Mouse (Mus musculus) intestine, embryonic 14.5 days (tissue): Measurements from ENCODE around the gene Nudcd3. TPM values are rescaled to one million over a fixed set of nuclear protein-coding genes. Genes with fewer than 3 reads are reported as not detected.

Experiments used
- ATAC-seq: fragments of 200-750 bp; cut with Nextera tagmentation; replicated peaks from 2 replicates; pipeline ENCODE4 v1.8.0; 2017; ENCODE audit warnings: low read depth, moderate number of reproducible peaks, moderate TSS enrichment, moderate library complexity; ENCODE audit not compliant: low FRiP score, low TSS enrichment
- DNase-seq: peaks from one replicate; pipeline ENCODE4 v3.0.0-alpha.2; 2018; ENCODE audit warnings: low spot score
- H3K27ac ChIP-seq: fragments of 300-500 bp; sonication (generic); 2 replicates; pipeline ENCODE4 v1.5.1; 2014; ENCODE audit warnings: low read depth, mild to moderate bottlenecking, control low read depth
- H3K27me3 ChIP-seq: fragments of 300-500 bp; sonication (generic); replicated peaks from 2 replicates; pipeline ENCODE4 v1.6.1; 2014; ENCODE audit warnings: low read length, control low read depth; ENCODE audit not compliant: control insufficient read depth, insufficient read depth
- H3K36me3 ChIP-seq: fragments of 300-500 bp; sonication (generic); 2 replicates; pipeline ENCODE4 v1.6.1; 2014; ENCODE audit warnings: low read length, control low read depth; ENCODE audit not compliant: control insufficient read depth, insufficient read depth
- H3K4me1 ChIP-seq: fragments of 300-500 bp; sonication (generic); replicated peaks from 2 replicates; pipeline ENCODE4 v1.6.1; 2014; ENCODE audit warnings: low read length, control low read depth, mixed read lengths; ENCODE audit not compliant: control insufficient read depth, insufficient read depth
- H3K4me2 ChIP-seq: fragments of 300-500 bp; sonication (generic); 2 replicates; pipeline ENCODE4 v1.6.1; 2014; ENCODE audit warnings: low read length
- H3K4me3 ChIP-seq: fragments of 300-500 bp; sonication (generic); 2 replicates; pipeline ENCODE4 v1.5.1; 2014; ENCODE audit warnings: low read depth, low read length, control low read depth, mixed read lengths
- H3K9ac ChIP-seq: fragments of 300-500 bp; sonication (generic); 2 replicates; pipeline ENCODE4 v1.6.1; 2014; ENCODE audit warnings: mild to moderate bottlenecking, low read length
- H3K9me3 ChIP-seq: fragments of 300-500 bp; sonication (generic); 2 replicates; pipeline ENCODE4 v1.6.1; 2016; ENCODE audit warnings: low read length, control low read depth; ENCODE audit not compliant: control insufficient read depth
- WGBS: fragments of 180-500 bp; shearing (Covaris S2); extraction: QIAGEN DNeasy Blood & Tissue Kit; methylation state at CpG from one replicate; pipeline ENCODE4 v1.1.7; 2014; 5-methylcytosine and 5-hydroxymethylcytosine counted together
- polyA plus RNA-seq: library from polyadenylated mRNA; unstranded; fragments of >200 nt; fragmentation: Nextera tagmentation; extraction: Ambion mirVana; gene quantifications from 2 replicates; pipeline ENCODE4 v1.2.1, GENCODE M21; 2014

Nudcd3 gene
- polyA plus RNA-seq, 1 experiment from 2014 or later: 37.8 TPM

DNA sequence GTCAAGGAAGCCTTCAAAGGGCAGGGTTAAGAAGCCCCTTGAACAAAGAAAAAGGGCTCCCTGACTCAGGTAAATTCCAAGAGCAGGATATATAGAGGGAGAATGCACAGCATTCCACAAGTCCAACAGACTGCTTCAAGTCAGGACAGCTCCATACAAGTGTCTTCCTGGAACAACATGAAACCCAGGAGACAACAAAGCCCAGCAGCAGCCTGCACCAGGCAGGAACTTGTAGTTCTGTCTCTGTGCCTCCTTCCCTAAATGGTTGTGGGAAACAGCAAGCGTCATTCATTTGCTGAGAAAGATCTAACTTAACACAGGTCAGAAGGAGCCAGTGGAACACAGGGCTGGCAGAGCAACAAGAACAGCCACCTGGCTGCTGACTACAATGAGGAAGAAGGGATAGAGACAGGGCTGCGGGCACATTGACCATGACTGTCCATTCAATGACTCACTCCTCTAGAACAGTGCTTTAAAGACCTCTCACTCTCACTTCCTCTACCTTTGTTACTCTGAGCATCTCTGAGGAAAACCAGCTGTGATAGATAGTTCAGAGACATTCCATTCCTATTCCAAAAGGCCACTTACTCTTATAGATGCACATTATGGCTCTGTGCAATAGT, 31.1 kb downstream of the Nudcd3 start:
- no peaks in the 10 kb centered on the region for H3K36me3 ChIP-seq
- H3K9me3 ChIP-seq: no peaks in the 10 kb centered on the region
- ATAC-seq: no peak
- H3K27ac ChIP-seq: no peak overlapping the region
- H3K4me3 ChIP-seq: no peak overlapping the region
- no peaks in the 10 kb centered on the region for H3K27me3 ChIP-seq
- H3K4me1 ChIP-seq: no peaks in the 10 kb centered on the region
- WGBS: 82% methylated on average over 2 of the region's 2 CpGs
- H3K4me2 ChIP-seq: no peak overlapping the region
- DNase-seq: no peak
- H3K9ac ChIP-seq: no peak overlapping the region

DNA sequence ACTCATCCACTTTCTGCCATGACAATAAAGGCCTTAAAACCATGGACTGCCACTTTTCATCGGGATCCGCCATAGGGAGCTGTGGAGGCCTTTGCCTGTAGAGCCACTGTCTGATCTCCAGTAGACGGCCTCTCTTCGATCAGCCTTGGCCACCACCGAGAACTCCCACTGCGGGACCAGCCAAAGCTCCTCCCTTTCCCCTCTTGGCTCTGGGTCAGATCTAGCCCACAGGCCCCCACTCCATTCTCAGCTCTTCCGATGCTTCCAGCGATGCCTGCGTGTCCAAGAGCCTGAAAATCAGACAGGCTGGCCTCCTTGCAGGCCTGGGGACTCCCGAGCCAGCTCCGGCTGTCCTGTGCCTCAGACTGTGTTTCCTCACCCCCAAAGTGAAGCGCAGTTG, 33.9 kb downstream of the Nudcd3 start:
- H3K27me3 ChIP-seq: no peaks in the 10 kb centered on the region
- no peak overlapping the region for H3K4me3 ChIP-seq
- no peak overlapping the region for H3K27ac ChIP-seq
- no peaks in the 10 kb centered on the region for H3K9me3 ChIP-seq
- DNase-seq (no peak), ATAC-seq (no peak)
- no peak overlapping the region for H3K9ac ChIP-seq
- WGBS: 95% methylated on average over 12 of the region's 12 CpGs
- no peaks in the 10 kb centered on the region for H3K36me3 ChIP-seq
- H3K4me1 ChIP-seq: no peaks in the 10 kb centered on the region
- H3K4me2 ChIP-seq: no peak overlapping the region

DNA sequence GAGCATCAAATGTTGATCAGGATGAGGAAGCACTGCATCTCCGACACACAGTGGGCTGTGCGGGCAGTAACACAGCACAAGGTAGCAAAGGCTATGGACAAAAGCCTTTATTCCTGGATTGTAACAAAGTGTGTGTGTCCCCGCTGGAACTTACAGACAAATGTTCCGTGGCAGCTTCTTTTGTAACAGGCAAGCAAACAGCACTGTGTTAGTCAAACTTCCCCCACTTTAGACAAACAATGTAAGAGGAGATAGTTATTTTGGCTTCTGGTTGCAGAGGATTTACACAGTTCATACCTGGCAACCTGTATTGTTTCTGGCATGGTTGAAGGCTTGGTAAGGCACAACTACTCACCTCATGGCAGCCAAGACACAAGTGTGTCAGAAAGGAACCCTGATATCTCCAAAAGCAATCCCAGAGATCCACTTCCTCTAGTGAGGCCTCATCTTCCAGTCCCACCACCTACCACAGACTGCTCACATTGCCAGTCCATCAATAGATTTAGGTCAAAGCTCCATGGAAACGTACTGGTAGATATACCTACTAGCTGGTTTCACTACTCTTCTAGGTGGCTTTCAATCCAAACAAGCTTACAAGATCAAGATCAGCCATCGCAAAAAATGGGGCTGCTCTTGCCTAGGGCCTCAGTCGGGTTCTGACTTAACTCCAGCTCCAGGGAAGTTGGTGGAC, 34.7 kb downstream of the Nudcd3 start:
- Histone ChIP-seq H3K36me3 (no peaks in the 10 kb centered on the region), H3K27ac (no peak overlapping the region), H3K4me3 (no peak overlapping the region), H3K4me1 (no peaks in the 10 kb centered on the region), H3K9me3 (no peaks in the 10 kb centered on the region), H3K9ac (no peak overlapping the region), H3K4me2 (no peak overlapping the region), H3K27me3 (no peaks in the 10 kb centered on the region)
- no peak for DNase-seq
- 91% methylated on average over 7 of the region's 7 CpGs for WGBS
- no peak for ATAC-seq

DNA sequence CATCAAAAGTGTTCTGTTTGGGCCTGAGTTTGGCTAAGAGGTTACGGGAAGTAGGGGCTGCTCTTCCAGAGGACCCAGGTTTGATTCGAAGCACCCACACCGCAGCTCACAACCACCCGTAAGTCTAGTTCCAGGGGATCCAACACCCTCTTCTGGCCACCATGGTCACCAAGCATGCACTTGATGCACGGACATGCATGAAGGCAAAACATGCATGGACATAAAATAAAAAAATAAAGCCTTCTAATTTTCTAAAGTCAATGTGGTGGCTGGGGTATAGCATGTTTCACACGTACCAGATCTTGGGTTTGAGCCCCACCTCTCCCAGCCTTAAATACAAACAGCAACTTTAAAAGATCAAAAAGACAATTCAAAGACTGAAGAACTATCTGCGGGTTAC, 35.4 kb downstream of the Nudcd3 start:
- 95% methylated on average over 7 of the region's 7 CpGs for WGBS

DNA sequence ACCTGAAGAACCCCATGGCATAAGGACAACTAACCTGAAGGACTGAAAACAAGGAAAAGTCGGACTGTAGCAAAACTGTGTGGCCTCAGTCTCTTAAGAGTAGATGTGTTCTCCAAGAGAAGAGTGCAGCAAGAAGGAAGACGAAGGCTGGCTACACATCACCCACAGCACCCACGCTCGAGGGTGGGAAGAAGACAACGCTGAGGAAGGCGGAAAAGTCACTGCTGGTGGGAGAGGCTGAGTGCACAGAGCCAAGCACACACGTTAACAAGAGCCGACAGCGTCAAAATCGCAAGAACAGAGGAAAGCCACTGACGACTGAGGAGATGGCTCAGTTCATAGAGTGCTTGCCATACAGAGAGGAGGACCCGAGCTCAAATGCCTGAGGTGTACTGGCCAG, 36.5 kb downstream of the Nudcd3 start:
- Histone ChIP-seq H3K36me3 (no peaks in the 10 kb centered on the region), H3K9me3 (no peaks in the 10 kb centered on the region), H3K4me1 (no peaks in the 10 kb centered on the region), H3K4me3 (no peak overlapping the region), H3K27ac (no peak overlapping the region), H3K27me3 (no peaks in the 10 kb centered on the region), H3K4me2 (no peak overlapping the region), H3K9ac (no peak overlapping the region)
- 90% methylated on average over 12 of the region's 12 CpGs for WGBS
- DNase-seq (no peak), ATAC-seq (no peak)

More for the DNA sequence above, 35.4 kb downstream of the Nudcd3 start:
- ATAC-seq (no peak), DNase-seq (no peak)
- no peak overlapping the region for H3K4me2 ChIP-seq
- no peaks in the 10 kb centered on the region for H3K36me3 ChIP-seq
- H3K27me3 ChIP-seq: no peaks in the 10 kb centered on the region
- H3K9me3 ChIP-seq: no peaks in the 10 kb centered on the region
- H3K9ac ChIP-seq: no peak overlapping the region
- H3K27ac ChIP-seq: no peak overlapping the region
- H3K4me3 ChIP-seq: no peak overlapping the region
- H3K4me1 ChIP-seq: no peaks in the 10 kb centered on the region

DNA sequence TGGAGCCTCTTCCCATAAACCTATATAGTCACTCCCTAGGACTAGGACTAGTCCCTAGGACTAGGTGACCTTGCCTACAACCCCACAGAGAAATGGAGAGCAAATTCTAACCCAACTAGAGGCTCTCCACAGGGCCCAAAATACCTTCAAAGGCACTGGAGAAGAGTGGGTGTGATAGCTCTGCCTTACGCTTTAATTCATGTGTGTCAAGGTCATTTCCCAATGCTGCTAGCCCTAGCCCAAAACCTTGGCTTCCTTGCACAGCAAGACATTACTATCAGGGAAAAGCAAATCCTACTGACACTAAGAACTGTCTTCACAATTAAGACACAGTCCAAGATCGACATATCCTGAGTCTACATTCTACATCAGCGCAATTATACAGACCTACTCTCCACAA, 37.2 kb downstream of the Nudcd3 start:
- Histone ChIP-seq H3K4me3 (no peak overlapping the region), H3K9ac (no peak overlapping the region), H3K4me1 (no peaks in the 10 kb centered on the region), H3K27ac (no peak overlapping the region), H3K27me3 (no peaks in the 10 kb centered on the region), H3K9me3 (no peaks in the 10 kb centered on the region), H3K36me3 (no peaks in the 10 kb centered on the region), H3K4me2 (no peak overlapping the region)
- ATAC-seq (no peak), DNase-seq (no peak)
- 98% methylated on average over 3 of the region's 3 CpGs for WGBS

DNA sequence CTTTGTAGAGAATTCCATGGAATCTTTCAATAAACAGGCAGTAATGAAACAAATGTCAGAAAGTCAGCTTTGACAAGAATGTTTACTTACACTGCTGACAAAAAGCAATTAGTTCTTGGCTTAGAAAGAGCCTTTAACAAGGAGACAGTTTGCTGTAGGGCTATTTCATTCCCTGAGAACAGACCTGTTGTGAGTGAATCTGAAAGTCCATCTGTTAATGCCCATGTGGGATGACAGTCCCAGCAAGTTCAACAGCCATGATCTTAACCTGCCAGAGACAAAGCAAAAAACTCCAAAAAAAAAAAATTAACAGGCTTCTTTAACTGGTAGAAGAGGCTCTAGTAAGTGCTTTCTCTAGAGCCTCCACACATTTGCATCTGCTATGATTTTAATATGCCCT, 38.7 kb downstream of the Nudcd3 start:
- H3K4me1 ChIP-seq: no peaks in the 10 kb centered on the region
- H3K4me3 ChIP-seq: no peak overlapping the region
- no peak for ATAC-seq

DNA sequence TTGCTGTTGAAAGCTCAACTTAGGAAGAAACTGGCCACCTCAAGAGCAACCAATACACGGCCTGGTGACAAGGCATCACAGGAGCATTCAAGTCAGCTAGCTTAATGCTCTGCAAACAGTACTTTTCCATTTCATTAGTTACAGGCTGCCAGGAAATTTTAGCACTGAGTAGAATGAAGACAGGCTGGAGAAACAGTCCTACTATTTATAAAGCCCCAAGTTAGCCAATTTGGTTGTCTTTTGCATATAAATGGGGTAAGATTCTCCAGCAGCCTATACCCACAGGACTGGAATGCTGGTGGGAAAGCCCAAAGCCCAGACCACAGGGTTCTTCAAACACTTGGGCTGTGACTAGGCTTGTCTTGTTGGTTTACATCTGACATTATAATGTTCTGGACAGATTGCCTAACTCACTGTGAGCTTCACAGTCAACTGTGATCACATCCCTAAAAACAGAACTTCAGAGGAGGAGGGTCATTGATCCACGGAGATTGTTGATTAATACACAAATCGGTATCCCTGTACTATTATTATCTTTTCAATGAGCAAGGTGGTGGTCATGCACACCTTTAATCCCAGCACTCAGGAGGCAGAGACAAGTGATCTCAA, 39.4 kb downstream of the Nudcd3 start:
- H3K9ac ChIP-seq: no peak overlapping the region
- no peaks in the 10 kb centered on the region for H3K4me1 ChIP-seq
- H3K4me3 ChIP-seq: no peak overlapping the region
- H3K27ac ChIP-seq: no peak overlapping the region
- no peak overlapping the region for H3K4me2 ChIP-seq
- ATAC-seq (no peak), DNase-seq (no peak)
- no peaks in the 10 kb centered on the region for H3K9me3 ChIP-seq
- no peaks in the 10 kb centered on the region for H3K36me3 ChIP-seq
- H3K27me3 ChIP-seq: no peaks in the 10 kb centered on the region
- WGBS: 81% methylated on average over 3 of the region's 3 CpGs

More for the DNA sequence above, 38.7 kb downstream of the Nudcd3 start:
- Histone ChIP-seq H3K27me3 (no peaks in the 10 kb centered on the region), H3K9me3 (no peaks in the 10 kb centered on the region), H3K27ac (no peak overlapping the region), H3K36me3 (no peaks in the 10 kb centered on the region), H3K4me2 (no peak overlapping the region), H3K9ac (no peak overlapping the region)
- no peak for DNase-seq
